Mouse (Mus musculus) bone marrow, adult 2 months (tissue): ENCODE results near the gene Tfrc.

Source experiments
- CTCF ChIP-seq: fragments of 200-500 bp; IDR thresholded peaks from 2 replicates; pipeline ENCODE4 v1.5.1; 2011; ENCODE audit warnings: low read length, control low read depth; ENCODE audit not compliant: control insufficient read depth, insufficient read depth
- POLR2A ChIP-seq: fragments of 200-500 bp; IDR thresholded peaks from 2 replicates; pipeline ENCODE4 v1.6.1; 2011; ENCODE audit warnings: low read depth, mild to moderate bottlenecking, control low read depth, low read length, borderline replicate concordance; ENCODE audit not compliant: control insufficient read depth

DNA sequence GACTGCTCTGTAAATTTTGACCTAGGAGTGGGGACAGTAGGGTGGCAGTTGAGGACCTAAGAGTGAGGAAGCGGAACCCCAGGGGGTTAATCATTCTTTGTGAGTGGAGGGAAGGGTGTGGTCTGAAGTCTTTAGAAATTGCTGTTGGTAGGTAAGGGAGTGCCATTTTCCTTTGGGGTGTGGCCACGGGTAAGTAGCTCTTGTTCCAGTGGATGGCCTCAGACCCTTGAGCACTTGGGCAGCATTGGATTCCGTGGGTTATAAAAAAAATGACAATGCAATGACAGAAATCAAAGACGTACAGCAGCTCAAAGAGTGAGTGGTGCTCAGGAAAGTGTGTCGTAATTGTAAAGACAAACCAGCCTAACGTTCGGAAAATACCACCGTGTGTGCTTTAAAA, 47.6 kb downstream of the Tfrc start:
- TF ChIP-seq CTCF (no peak), POLR2A (no peak)
